ENCODE assay signal across 8 mouse cellular contexts in the genomic region with DNA sequence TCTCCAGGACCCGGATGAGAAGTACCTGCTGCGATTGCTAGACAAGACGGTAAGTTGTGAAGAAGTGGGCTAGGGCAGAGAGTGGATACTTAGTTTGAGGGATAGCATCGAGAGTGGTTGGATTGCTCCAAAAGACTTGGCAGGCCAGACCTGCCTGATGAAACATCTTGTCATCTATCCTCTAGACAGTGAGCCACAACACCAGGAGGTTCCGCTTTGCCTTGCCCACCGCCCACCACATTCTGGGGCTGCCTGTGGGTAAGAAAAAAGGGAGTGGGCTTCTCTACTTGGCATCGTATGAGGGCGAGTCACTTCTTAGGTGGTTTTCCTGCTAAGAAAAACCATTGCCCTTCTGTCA. TPM values are rescaled to one million over a fixed set of nuclear protein-coding genes. Genes with fewer than 3 reads are reported as not detected.
DNase-seq lines count a peak whose midpoint lies in the region; ATAC-seq and TF ChIP-seq lines count a peak whose summit lies in the region.

No protein-coding gene starts in this region.

- peak overlapping the region; percentile 59 for H3K9ac ChIP-seq in kidney, postnatal 0 days (ENCODE audit: low read depth, low read length)
- H3K9ac ChIP-seq in hindbrain, embryonic 16.5 days (ENCODE audit: low read depth, low read length) = peak overlapping the region; percentile 80
- H3K9ac ChIP-seq in midbrain, postnatal 0 days (replicated peaks; ENCODE audit: low read length, poor library complexity, severe bottlenecking) = peak overlapping the region; percentile 54; the same call in 1 of the 2 replicates

- no peak for DNase-seq in kidney, postnatal 0 days (ENCODE audit: low spot score)
- DNase-seq in kidney, postnatal 25 days = no peak
- DNase-seq in midbrain, postnatal 0 days (ENCODE audit: low spot score) = no peak
- no peak for DNase-seq in frontal cortex, postnatal 36 days (ENCODE audit: low spot score in 2 of 2)
- no peak for DNase-seq in left cerebral cortex, adult 18-20 months (ENCODE audit: low spot score in 2 of 2)
- no peak for DNase-seq in cerebellum, postnatal 10 days

- no peak for TF ChIP-seq POLR2A in bone marrow macrophage, adult 2 months (IDR thresholded peaks at IDR 0.05; ENCODE audit: borderline replicate concordance, low read depth, low read length)

- peak overlapping the region; percentile 76 for H3K4me2 ChIP-seq in kidney, postnatal 0 days (ENCODE audit: low read length)
- peak overlapping the region; percentile 78 for H3K4me2 ChIP-seq in hindbrain, embryonic 16.5 days (ENCODE audit: low read length)
- peak overlapping the region; percentile 97 for H3K4me2 ChIP-seq in midbrain, postnatal 0 days (ENCODE audit: low read depth, low read length, poor library complexity, severe bottlenecking)

- H3K4me3 ChIP-seq in kidney, postnatal 0 days (replicated peaks; ENCODE audit: low read depth, low read length) = peak overlapping the region; percentile 56
- peak overlapping the region; percentile 84 for H3K4me3 ChIP-seq in bone marrow macrophage, adult 2 months (ENCODE audit: insufficient read depth, low read length)
- H3K4me3 ChIP-seq in hindbrain, embryonic 16.5 days (ENCODE audit: low read length) = peak overlapping the region; percentile 61
- peak overlapping the region; percentile 68 for H3K4me3 ChIP-seq in midbrain, postnatal 0 days (ENCODE audit: low read depth, low read length)

- no peaks in the 10 kb centered on the region for H3K9me3 ChIP-seq in kidney, postnatal 0 days (replicated peaks; ENCODE audit: low read length)
- no peaks in the 10 kb centered on the region for H3K9me3 ChIP-seq in hindbrain, embryonic 16.5 days (ENCODE audit: control insufficient read depth, low read length)
- H3K9me3 ChIP-seq in midbrain, postnatal 0 days (ENCODE audit: low read length) = no peaks in the 10 kb centered on the region

- 0 out of 2 replicates have a peak, but pooled peaks cover 8% of the 10 kb centered on the region for H3K36me3 ChIP-seq in kidney, postnatal 0 days (ENCODE audit: insufficient read depth, low read length)
- no peaks in the 10 kb centered on the region; the same call in 1 of the 2 replicates for H3K36me3 ChIP-seq in hindbrain, embryonic 16.5 days (ENCODE audit: control insufficient read depth, insufficient read depth, low read length)
- no peaks in the 10 kb centered on the region for H3K36me3 ChIP-seq in midbrain, postnatal 0 days (ENCODE audit: insufficient read depth, low read length)

- WGBS in kidney, postnatal 0 days = 19% methylated on average over 8 of the region's 8 CpGs
- 28% methylated on average over 8 of the region's 8 CpGs for WGBS in hindbrain, embryonic 16.5 days
- WGBS in midbrain, postnatal 0 days = 31% methylated on average over 8 of the region's 8 CpGs

- no peak for TF ChIP-seq CTCF in kidney, postnatal 0 days (IDR thresholded peaks at IDR 0.05; ENCODE audit: low read depth)
- no peak for TF ChIP-seq CTCF in bone marrow macrophage, adult 2 months (IDR thresholded peaks at IDR 0.05; ENCODE audit: low read depth, low read length)
- TF ChIP-seq CTCF in midbrain, postnatal 0 days (IDR thresholded peaks at IDR 0.05) = no peak

- no peaks in the 10 kb centered on the region for H3K27me3 ChIP-seq in kidney, postnatal 0 days (ENCODE audit: insufficient read depth, low read length)
- no peaks in the 10 kb centered on the region for H3K27me3 ChIP-seq in hindbrain, embryonic 16.5 days (replicated peaks; ENCODE audit: control insufficient read depth, insufficient read depth, low read length)
- H3K27me3 ChIP-seq in midbrain, postnatal 0 days (ENCODE audit: insufficient read depth, low read length) = no peaks in the 10 kb centered on the region

- peaks cover 10% of the 10 kb centered on the region; the same call in 1 of the 2 replicates for H3K4me1 ChIP-seq in kidney, postnatal 0 days (replicated peaks; ENCODE audit: insufficient read depth, low read length)
- H3K4me1 ChIP-seq in bone marrow macrophage, adult 2 months (ENCODE audit: control insufficient read depth, insufficient read depth, low read length) = peaks cover 15% of the 10 kb centered on the region
- peaks cover 5% of the 10 kb centered on the region; the same call in 1 of the 2 replicates for H3K4me1 ChIP-seq in hindbrain, embryonic 16.5 days (ENCODE audit: control insufficient read depth, insufficient read depth, low read depth, low read length)
- H3K4me1 ChIP-seq in midbrain, postnatal 0 days (ENCODE audit: insufficient read depth, low read length) = no peaks in the 10 kb centered on the region

- peak overlapping the region; percentile 54 for H3K27ac ChIP-seq in kidney, postnatal 0 days
- H3K27ac ChIP-seq in bone marrow macrophage, adult 2 months (ENCODE audit: insufficient read depth, low read depth, low read length) = peak overlapping the region; percentile 95
- no peak overlapping the region for H3K27ac ChIP-seq in hindbrain, embryonic 16.5 days (ENCODE audit: low read depth, low read length)
- no peak overlapping the region for H3K27ac ChIP-seq in midbrain, postnatal 0 days (ENCODE audit: low read depth, low read length)

- ATAC-seq in kidney, postnatal 0 days (replicated peaks; ENCODE audit: low FRiP score, low read depth) = no peak
- peak; percentile 61; the same call in 1 of the 2 replicates for ATAC-seq in hindbrain, embryonic 16.5 days
- no peak for ATAC-seq in midbrain, postnatal 0 days (ENCODE audit: low FRiP score)

RNA-seq across cellular contexts. Expression of a gene that starts 1.0 kb away (rescaled TPM):
- 16.1 and 22.7 TPM in 2 replicates for polyA plus RNA-seq in kidney, postnatal 0 days (2015; fragmentation: Nextera tagmentation; extraction: Ambion mirVana)
- polyA plus RNA-seq in bone marrow macrophage, adult 2 months (2012; ENCODE audit: insufficient read depth, insufficient read length, missing spikeins) = 74.6 and 81.3 TPM in 2 replicates
- polyA plus RNA-seq in hindbrain, embryonic 16.5 days (2015; fragmentation: Nextera tagmentation; extraction: Ambion mirVana) = 15.2 and 15.8 TPM in 2 replicates
- 5.3 and 7.4 TPM in 2 replicates for total RNA-seq in midbrain, postnatal 0 days (2014; rRNA removed)
- 7.9 and 8.3 TPM in 2 replicates for polyA plus RNA-seq in midbrain, postnatal 0 days (2015; fragmentation: Nextera tagmentation; extraction: Ambion mirVana)
- 10 to 100 TPM; 22.4 to 30.3 TPM for total RNA-seq in left cerebral cortex, adult 18-20 months (2021)

RNA-seq across cellular contexts. Expression of a gene that starts 8.8 kb away (rescaled TPM):
- 94.4 and 95.6 TPM in 2 replicates for polyA plus RNA-seq in kidney, postnatal 0 days (2015; fragmentation: Nextera tagmentation; extraction: Ambion mirVana)
- 202 and 213 TPM in 2 replicates for polyA plus RNA-seq in bone marrow macrophage, adult 2 months (2012; ENCODE audit: insufficient read depth, insufficient read length, missing spikeins)
- 87.0 and 89.4 TPM in 2 replicates for polyA plus RNA-seq in hindbrain, embryonic 16.5 days (2015; fragmentation: Nextera tagmentation; extraction: Ambion mirVana)
- 98.7 and 110 TPM in 2 replicates for total RNA-seq in midbrain, postnatal 0 days (2014; rRNA removed)
- polyA plus RNA-seq in midbrain, postnatal 0 days (2015; fragmentation: Nextera tagmentation; extraction: Ambion mirVana) = 74.1 and 80.5 TPM in 2 replicates
- total RNA-seq in left cerebral cortex, adult 18-20 months (2021) = 10 to 100 TPM; 59.3 to 61.4 TPM

RNA-seq across cellular contexts. Expression of a gene that starts 20.7 kb away (rescaled TPM):
- polyA plus RNA-seq in kidney, postnatal 0 days (2015; fragmentation: Nextera tagmentation; extraction: Ambion mirVana) = not detected in 2 replicates
- not detected in 2 replicates for polyA plus RNA-seq in bone marrow macrophage, adult 2 months (2012; ENCODE audit: insufficient read depth, insufficient read length, missing spikeins)
- polyA plus RNA-seq in hindbrain, embryonic 16.5 days (2015; fragmentation: Nextera tagmentation; extraction: Ambion mirVana) = 0.09 TPM in 1 of 2 replicates, not detected in the other
- total RNA-seq in midbrain, postnatal 0 days (2014; rRNA removed) = not detected in 2 replicates
- polyA plus RNA-seq in midbrain, postnatal 0 days (2015; fragmentation: Nextera tagmentation; extraction: Ambion mirVana) = not detected in 2 replicates
- not detected for total RNA-seq in left cerebral cortex, adult 18-20 months (2021)

RNA-seq across cellular contexts. Expression of a gene that starts 44.6 kb away (rescaled TPM):
- polyA plus RNA-seq in kidney, postnatal 0 days (2015; fragmentation: Nextera tagmentation; extraction: Ambion mirVana) = 56.7 and 65.7 TPM in 2 replicates
- polyA plus RNA-seq in bone marrow macrophage, adult 2 months (2012; ENCODE audit: insufficient read depth, insufficient read length, missing spikeins) = 36.6 and 39.4 TPM in 2 replicates
- polyA plus RNA-seq in hindbrain, embryonic 16.5 days (2015; fragmentation: Nextera tagmentation; extraction: Ambion mirVana) = 132 TPM in 2 replicates
- total RNA-seq in midbrain, postnatal 0 days (2014; rRNA removed) = 245 and 286 TPM in 2 replicates
- 120 and 125 TPM in 2 replicates for polyA plus RNA-seq in midbrain, postnatal 0 days (2015; fragmentation: Nextera tagmentation; extraction: Ambion mirVana)
- total RNA-seq in left cerebral cortex, adult 18-20 months (2021) = 10 to 100 TPM; 65.6 to 69.1 TPM

RNA-seq across cellular contexts. Expression of a gene that starts 48.9 kb away (rescaled TPM):
- 17.8 and 21.2 TPM in 2 replicates for polyA plus RNA-seq in kidney, postnatal 0 days (2015; fragmentation: Nextera tagmentation; extraction: Ambion mirVana)
- 3.8 and 5.0 TPM in 2 replicates for polyA plus RNA-seq in bone marrow macrophage, adult 2 months (2012; ENCODE audit: insufficient read depth, insufficient read length, missing spikeins)
- polyA plus RNA-seq in hindbrain, embryonic 16.5 days (2015; fragmentation: Nextera tagmentation; extraction: Ambion mirVana) = 38.6 and 40.4 TPM in 2 replicates
- total RNA-seq in midbrain, postnatal 0 days (2014; rRNA removed) = 26.4 and 42.7 TPM in 2 replicates
- 33.9 and 35.3 TPM in 2 replicates for polyA plus RNA-seq in midbrain, postnatal 0 days (2015; fragmentation: Nextera tagmentation; extraction: Ambion mirVana)
- total RNA-seq in left cerebral cortex, adult 18-20 months (2021) = 10 to 100 TPM; 37.0 to 37.3 TPM

Comparison
In these comparisons a context has a peak if more than half of its experiments do, and no peak if none do; other contexts are left out.
1. H3K27ac ChIP-seq: peak in kidney, postnatal 0 days (single experiment) and bone marrow macrophage, adult 2 months (single experiment); none in hindbrain, embryonic 16.5 days (single experiment) and midbrain, postnatal 0 days (single experiment).
2. Peak in every context shown above with its lines, with median percentiles within 50 percentile points of each other: H3K4me2 ChIP-seq, H3K4me3 ChIP-seq and H3K9ac ChIP-seq.